Mouse (Mus musculus) splenic B cell, adult 2 months (primary cell): ENCODE measurements around the gene Ccdc188.
A peak's percentile ranks its signal among the peaks of the same experiment; 100 is the strongest.

Experiments used
- DNase-seq: peaks from one replicate; pipeline ENCODE4 v3.0.0-alpha.2; 2011; ENCODE audit warnings: low read depth, low spot score
- H3K27me3 ChIP-seq: 2 replicates; pipeline ENCODE4 v1.6.1; 2012; ENCODE audit warnings: mild to moderate bottlenecking, low read length, moderate library complexity, mixed read lengths; ENCODE audit not compliant: control insufficient read depth, poor library complexity, insufficient read depth, severe bottlenecking
- H3K36me3 ChIP-seq: 2 replicates; pipeline ENCODE4 v1.6.1; 2012; ENCODE audit warnings: mild to moderate bottlenecking, low read length, moderate library complexity, mixed read lengths; ENCODE audit not compliant: control insufficient read depth, poor library complexity, insufficient read depth, severe bottlenecking

Ccdc188 gene

GRCm38 (mm10) chr16:18235389-18236065 lies 17.8 kb downstream of the Ccdc188 start:
- peaks cover 4% of the 10 kb centered on the region; the same call in 1 of the 2 replicates for H3K36me3 ChIP-seq
- DNase-seq, result peak; percentile 34
- H3K27me3 ChIP-seq, result no peaks in the 10 kb centered on the region

- no peak for DNase-seq
- Histone ChIP-seq H3K27me3 (no peaks in the 10 kb centered on the region), H3K36me3 (peaks cover 13% of the 10 kb centered on the region)
Measured at GRCm38 (mm10) chr16:18236676-18237501, 19.2 kb downstream of the Ccdc188 start.

GRCm38 (mm10) chr16:18241581-18241980 lies 23.9 kb downstream of the Ccdc188 start:
- Histone ChIP-seq H3K27me3 (no peaks in the 10 kb centered on the region), H3K36me3 (peaks cover 23% of the 10 kb centered on the region)
- no peak for DNase-seq

- DNase-seq, result no peak
- Histone ChIP-seq H3K36me3 (peaks cover 8% of the 10 kb centered on the region), H3K27me3 (no peaks in the 10 kb centered on the region)
Measured at GRCm38 (mm10) chr16:18247521-18248399, 30.1 kb downstream of the Ccdc188 start.

- Histone ChIP-seq H3K36me3 (peaks cover 7% of the 10 kb centered on the region), H3K27me3 (no peaks in the 10 kb centered on the region)
- DNase-seq, result peak; percentile 99
Measured at GRCm38 (mm10) chr16:18248433-18249363, 31.0 kb downstream of the Ccdc188 start, which contains the start of the genes Trmt2a and Ranbp1. TSS of gene Trmt2a (plus strand) at chr16:18248679. TSS of gene Ranbp1 (minus strand) at chr16:18248732.

GRCm38 (mm10) chr16:18249364-18249967 lies 31.8 kb downstream of the Ccdc188 start:
- DNase-seq, result peak; percentile 79
- Histone ChIP-seq H3K36me3 (peaks cover 8% of the 10 kb centered on the region), H3K27me3 (no peaks in the 10 kb centered on the region)

GRCm38 (mm10) chr16:18250231-18250630 lies 32.6 kb downstream of the Ccdc188 start:
- no peaks in the 10 kb centered on the region for H3K27me3 ChIP-seq
- H3K36me3 ChIP-seq, result peaks cover 7% of the 10 kb centered on the region
- DNase-seq, result no peak

- peaks cover 10% of the 10 kb centered on the region for H3K36me3 ChIP-seq
- H3K27me3 ChIP-seq, result no peaks in the 10 kb centered on the region
- DNase-seq, result no peak
Measured at GRCm38 (mm10) chr16:18250828-18251790, 33.4 kb downstream of the Ccdc188 start.

GRCm38 (mm10) chr16:18252736-18253135 lies 35.1 kb downstream of the Ccdc188 start:
- no peaks in the 10 kb centered on the region for H3K27me3 ChIP-seq
- peaks cover 21% of the 10 kb centered on the region for H3K36me3 ChIP-seq
- no peak for DNase-seq

GRCm38 (mm10) chr16:18253866-18254265 lies 36.2 kb downstream of the Ccdc188 start:
- Histone ChIP-seq H3K36me3 (peaks cover 25% of the 10 kb centered on the region), H3K27me3 (no peaks in the 10 kb centered on the region)
- DNase-seq, result no peak

- no peaks in the 10 kb centered on the region for H3K27me3 ChIP-seq
- H3K36me3 ChIP-seq, result peaks cover 25% of the 10 kb centered on the region
- no peak for DNase-seq
Measured at GRCm38 (mm10) chr16:18258221-18258620, 40.5 kb downstream of the Ccdc188 start, which contains the start of gene Gm49776. TSS of gene Gm49776 (minus strand) at chr16:18258321.

- no peaks in the 10 kb centered on the region for H3K27me3 ChIP-seq
- H3K36me3 ChIP-seq, result 0 out of 2 replicates have a peak, but pooled peaks cover 7% of the 10 kb centered on the region
- no peak for DNase-seq
Measured at GRCm38 (mm10) chr16:18265024-18265423, 47.3 kb downstream of the Ccdc188 start.
